Mouse (Mus musculus) heart, adult 8-10 months (tissue): Measurements from ENCODE around the gene Ccnl2. TPM values are rescaled to one million over a fixed set of nuclear protein-coding genes. Genes with fewer than 3 reads are reported as not detected.

Experiments used
- DNase-seq: peaks from one replicate; pipeline ENCODE4 v3.0.0; 2022; ENCODE audit warnings: low spot score
- total RNA-seq, 4 experiments: library from RNA; stranded (reverse); gene quantifications; 2 replicates each; pipeline ENCODE4 v1.2.4; 2022

Ccnl2 gene
- total RNA-seq, 4 experiments from 2014 or later = 20.3 to 30.7 (median 26.2) TPM

DNA sequence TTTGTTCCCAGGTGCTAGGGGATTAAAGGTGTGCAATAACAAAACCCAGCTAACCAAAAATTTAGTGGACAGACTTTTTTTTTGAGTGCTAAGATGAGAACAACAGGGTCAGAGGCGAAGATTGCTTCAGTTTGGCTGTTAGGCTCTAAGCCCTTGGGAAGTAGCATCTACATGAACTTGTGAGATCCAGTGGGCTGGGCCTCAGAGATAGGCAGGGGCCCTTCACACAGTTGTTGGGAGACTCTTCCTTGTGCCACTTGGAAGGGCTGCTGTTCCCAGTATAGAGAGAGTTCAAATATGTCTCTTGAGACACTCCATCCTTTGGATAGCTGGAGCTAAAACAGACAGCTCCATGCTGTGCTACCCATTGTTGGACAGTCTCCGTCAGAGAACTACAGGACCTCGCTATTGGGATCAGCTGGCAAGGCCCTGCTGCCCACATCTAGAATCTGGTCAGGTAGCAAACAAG is 22.2 kb upstream of the Ccnl2 start, which contains the start of gene Ankrd65:
Gene Ankrd65 (plus strand): TSS at position 419 of the 469 bp plus-strand sequence.
- DNase-seq = no peak

DNA sequence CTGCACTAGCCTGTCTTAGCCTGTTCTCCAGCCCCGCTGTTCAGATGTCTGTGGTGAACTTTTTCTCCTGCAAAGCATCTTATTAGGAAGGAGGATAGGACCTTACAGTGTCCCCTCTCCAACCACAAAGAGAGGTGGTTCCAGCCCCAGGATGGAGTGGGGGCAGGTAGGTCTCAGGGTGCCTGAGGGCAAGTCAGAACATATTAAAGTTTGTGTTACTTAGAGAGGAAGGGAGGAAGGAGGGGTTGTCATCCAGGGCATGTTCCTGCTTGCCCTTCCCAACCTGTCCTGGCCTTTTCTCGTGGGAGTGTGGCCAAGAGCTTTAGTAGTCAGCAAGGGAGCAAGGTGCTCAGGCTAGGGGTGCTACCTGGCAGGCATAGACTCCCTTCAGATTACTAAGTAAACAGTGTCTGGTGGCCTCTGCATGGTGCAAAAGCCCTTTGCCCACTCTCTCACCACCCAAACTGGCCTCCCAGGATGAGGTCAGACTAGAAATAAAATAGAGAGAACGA is 21.6 kb upstream of the Ccnl2 start:
- DNase-seq = no peak

DNA sequence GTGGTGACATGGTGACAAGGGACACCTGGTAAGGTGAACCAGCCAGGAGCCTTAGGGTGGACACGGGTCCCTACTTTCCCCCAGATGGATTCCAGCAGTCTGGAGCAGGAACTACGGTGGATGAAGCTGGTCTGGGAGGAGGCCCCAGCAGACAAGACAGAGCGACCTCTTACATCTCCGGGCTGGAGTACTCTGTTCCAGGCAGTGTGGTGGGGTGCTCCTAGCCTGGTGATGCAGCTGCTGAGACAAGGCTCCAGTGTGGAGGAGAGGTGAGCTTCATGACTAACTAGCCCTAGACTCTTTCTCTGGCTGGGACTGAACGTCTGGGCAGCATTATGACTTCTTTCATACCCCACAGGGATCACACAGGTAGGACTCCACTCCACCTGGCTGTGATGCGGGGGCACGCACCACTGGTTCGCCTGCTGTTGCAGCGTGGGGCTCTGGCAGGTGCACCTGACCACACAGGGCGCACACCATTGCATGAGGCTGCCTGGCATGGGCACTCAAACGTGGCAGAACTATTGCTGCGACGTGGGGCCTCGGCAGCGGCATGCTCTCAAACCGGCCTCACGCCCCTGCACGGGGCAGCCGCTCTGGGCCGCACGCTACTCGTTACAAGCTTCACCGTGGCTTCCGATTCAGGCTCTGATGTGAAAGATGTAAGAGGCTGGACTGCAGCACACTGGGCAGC is 20.9 kb upstream of the Ccnl2 start:
- no peak for DNase-seq

DNA sequence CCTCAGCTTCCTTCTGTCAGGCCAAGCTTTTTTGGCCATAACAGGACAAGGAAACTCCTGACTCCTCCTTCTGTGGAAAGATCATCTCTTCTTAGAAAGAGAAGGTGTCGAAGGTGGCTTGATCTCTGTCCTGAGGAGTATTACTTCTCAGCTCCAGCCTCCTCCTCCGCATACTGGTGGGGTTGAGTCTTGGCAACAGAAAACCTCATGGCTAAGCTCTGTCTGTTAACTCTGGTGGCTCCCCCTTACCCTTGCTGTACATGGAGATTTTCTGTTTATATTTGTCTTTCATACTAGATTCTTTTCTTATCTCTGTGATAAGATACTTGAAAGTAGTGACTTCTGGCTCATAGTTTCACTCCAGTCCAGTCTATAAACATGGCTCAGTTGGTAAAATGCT is 18.6 kb upstream of the Ccnl2 start:
- no peak for DNase-seq

DNA sequence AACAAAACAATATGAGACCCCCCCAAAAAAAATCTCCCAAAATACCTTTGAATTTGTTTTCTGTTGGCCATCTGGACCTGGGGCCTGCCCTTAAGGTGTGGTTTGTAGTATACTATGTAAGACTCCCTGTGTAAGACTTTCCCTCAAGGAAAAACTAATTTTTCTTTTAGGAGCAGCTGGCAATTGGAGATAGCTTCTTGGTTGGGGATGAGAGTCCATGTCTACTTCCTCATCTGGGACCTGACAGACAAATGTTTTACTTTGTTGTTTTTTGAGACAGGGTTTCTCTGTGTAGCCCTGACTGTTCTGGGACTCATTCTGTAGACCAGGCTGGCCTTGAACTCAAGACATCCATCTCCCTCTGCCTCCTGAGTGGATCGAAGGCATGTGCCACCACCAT is 10.2 kb upstream of the Ccnl2 start:
- no peak for DNase-seq

DNA sequence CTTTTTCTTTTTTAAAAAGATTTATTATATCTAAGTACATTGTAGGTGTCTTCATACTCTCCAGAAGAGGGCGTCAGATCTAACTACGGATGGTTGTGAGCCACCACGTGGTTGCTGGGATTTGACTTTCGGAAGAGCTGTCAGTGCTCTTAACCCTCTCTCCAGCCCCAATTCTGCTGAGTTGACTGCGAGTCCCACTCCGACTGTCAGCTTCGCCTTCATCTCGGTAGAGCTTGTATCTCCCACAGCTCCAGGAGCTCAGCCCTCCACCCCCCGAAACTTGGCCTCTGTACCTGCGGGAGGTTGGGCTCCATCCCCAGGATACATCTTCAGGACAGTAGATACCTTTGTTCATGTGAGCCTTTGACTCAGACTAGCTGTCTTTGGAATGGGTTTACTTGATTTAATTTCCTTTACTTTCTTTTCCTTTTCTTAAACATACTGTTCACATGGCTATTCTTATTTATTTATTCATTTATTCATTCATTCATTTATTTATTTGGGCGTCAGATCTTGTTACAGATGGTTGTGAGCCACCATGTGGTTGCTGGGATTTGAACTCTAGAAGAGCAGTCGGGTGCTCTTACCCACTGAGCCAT is 9.4 kb upstream of the Ccnl2 start, which contains the start of gene Mrpl20:
Gene Mrpl20 (plus strand): TSS at position 138 of the 599 bp plus-strand sequence.
- DNase-seq = no peak

DNA sequence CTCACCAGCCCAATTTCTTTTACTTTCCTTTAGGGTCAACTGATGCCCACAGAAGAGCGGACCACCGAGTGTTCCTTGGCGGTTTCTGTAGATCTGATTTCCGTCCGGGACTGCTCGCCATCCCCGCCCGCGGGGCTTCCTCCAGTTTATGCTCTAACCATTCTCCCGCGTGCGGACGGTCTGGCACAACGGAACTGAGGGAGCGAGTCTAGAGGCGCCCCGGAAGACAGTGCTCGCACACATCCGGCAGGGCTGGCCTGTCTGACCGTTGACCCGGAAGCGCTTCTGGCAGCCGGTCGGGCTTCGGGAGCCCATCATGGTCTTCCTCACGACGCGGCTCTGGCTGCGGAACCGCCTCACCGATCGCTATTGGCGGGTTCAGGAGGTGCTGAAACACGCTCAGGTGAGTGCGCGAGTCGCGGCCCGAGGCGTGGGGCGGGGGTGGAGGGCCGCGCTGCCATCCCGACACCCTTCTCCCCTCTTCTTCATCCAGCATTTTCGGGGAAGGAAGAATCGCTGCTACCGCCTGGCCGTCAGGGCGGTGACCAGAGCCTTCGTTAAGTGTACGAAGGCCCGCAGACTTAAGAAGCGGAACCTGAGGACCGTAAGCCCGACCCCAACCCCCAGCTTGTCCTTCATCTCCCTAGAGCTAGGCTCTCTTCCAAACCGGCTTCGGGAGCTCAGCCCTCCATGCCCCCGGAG is 8.8 kb upstream of the Ccnl2 start:
- DNase-seq = peak; percentile 94

DNA sequence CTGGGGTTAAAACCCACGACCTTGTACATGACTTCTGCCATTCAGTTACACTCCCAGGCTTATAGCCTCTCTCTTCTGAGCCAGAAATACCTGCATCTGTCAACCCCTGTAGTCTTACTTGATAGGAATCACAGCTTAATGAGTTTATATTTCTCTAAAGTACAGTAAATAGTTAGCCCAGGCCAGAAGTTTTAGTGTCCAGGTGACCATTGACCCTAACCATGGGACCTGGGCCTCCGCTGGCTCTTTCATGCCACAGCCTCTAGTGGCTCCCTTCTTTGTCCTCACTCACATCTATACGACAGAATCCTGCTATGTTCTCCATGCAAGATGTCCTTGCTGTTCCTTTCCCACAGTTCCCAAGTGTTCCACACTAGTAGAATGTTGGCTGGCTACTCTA is 4.4 kb upstream of the Ccnl2 start:
- DNase-seq = no peak

DNA sequence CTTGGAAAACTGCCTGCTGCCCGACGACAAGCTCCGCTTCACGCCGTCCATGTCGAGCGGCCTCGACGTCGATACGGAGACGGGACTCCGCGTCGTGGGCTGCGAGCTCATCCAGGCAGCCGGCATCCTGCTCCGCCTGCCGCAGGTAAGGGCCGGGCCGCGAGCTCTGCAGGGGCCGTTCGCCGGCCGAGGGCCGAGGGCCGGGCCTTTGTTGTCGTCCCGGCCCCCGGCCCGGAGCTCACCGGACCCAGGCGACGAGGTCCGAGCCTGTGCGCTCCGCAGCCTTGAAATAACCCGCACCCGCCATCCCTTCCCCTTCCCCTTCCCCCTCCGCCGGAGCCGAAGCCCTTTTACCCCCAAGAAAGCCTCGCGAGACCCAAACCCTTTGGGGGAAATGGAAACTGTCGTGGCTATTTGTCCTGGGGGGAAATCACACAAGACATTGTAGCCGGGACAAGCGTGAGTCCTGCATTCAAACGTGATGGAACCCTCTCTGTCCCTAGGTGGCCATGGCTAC is 434 bp downstream of the Ccnl2 start:
- DNase-seq = no peak

DNA sequence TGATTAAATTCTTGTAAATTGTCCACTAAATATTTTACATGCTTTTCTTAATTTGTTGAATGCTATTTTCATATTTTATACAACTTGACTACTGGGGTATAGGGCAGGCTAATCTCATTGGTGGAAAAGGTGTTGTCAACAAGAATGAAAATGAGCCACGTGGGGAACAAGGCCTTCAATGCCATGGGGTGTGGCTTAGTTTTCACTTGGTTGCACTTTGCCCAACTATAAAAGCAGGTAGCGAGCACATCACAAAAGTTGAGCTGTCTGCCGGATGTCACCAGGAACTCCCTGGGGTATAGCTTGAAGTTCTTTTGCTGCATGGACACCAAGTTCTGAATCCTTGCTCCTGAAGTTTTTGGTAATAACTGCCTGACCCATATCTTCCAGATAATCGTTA is 5.2 kb downstream of the Ccnl2 start:
- DNase-seq = no peak

DNA sequence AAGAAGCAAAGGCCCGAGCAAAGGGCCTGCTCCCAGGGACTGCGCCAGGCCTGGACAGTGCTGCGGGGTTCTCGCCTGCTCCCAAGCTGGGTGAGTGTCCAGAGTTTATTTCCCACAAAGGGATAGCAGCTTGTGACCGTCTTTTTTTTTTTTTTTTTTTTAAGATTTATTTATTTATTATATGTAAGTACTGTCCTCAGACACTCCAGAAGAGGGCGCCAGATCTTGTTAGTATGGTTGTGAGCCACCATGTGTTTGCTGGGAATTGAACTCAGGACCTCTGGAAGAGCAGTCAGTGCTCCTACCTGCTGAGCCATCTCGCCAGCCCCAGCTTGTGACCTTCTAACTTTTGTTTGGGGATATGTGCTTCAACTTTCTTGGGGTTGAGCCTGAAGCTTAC is 8.7 kb downstream of the Ccnl2 start:
- no peak for DNase-seq

DNA sequence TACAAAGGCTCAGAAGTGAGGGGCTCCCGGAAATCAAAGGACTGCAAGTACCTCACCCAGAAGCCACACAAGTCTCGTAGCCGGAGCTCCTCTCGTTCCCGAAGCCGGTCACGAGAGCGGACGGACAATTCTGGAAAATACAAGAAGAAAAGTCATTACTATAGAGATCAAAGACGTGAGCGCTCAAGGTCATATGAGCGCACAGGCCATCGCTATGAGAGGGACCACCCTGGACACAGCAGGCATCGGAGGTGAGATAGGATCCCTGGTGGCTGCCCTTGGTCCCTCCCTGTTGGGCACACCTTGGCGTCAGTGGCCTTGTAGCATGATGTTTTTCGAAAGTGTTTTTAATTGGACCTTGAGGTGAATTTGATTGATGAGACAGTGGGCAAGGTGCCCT is 11.2 kb downstream of the Ccnl2 start:
- DNase-seq = no peak

DNA sequence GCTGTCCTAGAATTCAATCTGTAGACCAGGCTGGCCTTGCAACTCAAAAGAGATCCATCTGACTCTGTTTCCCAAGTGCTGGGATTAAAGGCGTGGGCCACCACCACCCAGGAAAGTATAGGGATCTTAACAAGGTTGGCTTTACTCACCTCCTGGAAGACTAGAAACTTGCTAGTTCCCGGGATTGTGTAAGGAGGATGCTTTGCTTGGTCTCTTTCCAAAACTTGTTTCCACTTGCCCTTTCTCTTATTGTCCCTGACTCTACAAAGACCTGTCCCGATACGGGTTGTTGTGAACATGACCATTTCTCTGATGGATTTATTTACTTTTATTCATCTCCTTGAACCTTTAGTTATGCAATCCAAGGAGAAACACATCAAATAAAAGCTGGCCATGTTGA is 17.6 kb downstream of the Ccnl2 start:
- DNase-seq = no peak

DNA sequence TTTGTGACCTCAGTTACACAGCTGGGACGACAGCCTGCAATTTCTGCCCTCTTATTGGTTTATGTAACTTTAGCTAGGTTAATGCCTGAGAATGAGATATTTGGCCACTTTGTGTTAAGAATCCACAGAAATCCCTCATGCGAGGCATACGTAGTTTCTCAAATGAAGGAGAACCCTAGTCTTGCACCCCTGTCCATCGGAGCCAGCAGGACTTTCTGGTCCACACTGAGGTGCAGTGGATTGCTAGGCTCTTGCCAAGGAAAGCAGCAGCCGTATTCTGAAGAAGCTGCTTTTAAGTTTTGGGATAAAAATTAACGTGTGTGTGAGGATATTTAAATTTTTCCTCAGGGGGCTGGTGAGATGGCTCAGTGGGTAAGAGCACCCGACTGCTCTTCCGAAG is 18.3 kb downstream of the Ccnl2 start:
- no peak for DNase-seq

DNA sequence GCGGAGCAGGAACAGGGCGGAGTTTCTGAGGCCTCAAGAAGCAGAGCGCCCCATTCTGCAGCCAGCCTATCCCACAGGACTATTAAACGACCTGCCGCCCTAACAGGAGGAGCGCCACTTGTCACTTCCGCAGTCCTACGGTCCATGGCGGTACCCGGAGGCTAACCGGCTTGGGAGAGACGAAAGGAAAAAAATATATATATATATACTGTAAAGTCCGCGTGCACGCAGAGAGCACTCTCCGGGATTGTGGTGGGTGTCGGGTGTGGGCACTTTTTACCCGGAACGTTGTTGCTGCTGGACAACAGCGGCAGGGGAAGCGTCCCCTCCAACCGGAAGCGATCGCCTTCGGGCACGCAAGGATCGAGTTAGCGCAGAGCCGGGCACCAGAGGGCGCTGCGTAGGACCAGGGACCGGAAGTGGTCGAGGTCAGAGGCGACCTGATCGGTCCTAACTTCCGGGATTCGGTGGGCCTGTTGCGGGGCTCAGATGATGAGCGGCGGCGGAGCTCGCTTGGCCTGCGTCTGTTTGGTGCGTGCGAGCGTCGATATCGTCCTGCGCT is 19.0 kb downstream of the Ccnl2 start, which contains the start of gene Aurkaip1:
Gene Aurkaip1 (plus strand): TSS at position 68 of the 562 bp plus-strand sequence.
- DNase-seq = peak; percentile 91

DNA sequence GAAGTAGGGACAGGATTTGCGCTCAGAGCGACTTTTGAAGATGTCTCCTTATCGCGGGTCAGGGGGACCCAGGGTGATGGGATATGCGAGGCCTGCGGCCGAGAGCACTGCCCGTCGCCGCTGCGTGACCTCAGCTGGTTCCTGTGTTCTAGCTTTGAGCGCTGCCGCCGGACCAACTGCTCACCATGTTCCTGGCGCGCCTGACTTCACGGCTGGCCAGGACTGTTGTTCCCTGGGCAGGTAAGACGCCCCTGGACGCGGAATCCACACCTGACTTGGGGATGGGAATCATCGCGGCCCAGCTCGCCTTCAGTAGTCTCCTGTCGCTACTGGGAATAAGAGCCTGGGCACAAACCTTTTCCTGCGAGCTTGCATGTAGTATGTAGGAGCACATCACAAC is 19.5 kb downstream of the Ccnl2 start:
- DNase-seq = no peak

DNA sequence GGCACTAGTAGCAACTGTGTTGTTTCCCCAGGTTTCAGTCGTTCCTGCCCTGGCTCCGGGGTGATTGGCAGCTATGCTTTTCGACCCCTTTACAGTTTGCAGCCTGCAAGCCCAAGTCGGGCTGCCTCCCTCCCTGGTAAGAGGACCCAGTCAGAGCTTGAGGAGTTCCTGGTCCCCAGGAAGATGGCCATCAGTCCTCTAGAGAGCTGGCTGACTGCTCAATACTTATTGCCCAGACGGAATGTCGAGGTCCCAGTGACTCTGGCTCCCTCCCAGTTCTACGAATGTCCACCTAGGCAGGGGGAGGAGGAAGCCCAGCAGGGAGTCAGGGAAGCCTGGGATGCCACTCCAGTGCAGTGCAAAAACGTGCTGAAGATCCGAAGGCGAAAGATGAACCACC is 20.0 kb downstream of the Ccnl2 start:
- DNase-seq = no peak

DNA sequence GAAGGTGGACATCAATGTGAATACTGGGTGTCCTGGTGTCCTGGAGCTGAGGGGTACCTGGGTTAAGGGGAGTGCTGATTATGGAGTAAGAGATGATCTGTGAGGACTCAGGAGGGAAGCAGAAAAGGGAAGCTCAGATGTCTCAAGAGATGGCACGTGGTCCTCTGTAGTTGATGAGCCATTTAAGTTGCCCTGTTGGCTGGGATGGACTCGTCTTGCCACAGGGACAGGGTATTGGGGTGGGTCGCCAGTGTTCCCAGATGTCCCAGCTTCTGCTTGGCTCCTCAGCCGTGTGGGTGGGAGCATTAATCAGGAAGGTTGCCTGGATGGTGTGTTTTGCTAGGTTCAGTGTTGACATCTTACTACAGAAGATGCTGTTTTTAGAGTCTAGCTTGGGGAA is 20.9 kb downstream of the Ccnl2 start:
- DNase-seq = no peak

DNA sequence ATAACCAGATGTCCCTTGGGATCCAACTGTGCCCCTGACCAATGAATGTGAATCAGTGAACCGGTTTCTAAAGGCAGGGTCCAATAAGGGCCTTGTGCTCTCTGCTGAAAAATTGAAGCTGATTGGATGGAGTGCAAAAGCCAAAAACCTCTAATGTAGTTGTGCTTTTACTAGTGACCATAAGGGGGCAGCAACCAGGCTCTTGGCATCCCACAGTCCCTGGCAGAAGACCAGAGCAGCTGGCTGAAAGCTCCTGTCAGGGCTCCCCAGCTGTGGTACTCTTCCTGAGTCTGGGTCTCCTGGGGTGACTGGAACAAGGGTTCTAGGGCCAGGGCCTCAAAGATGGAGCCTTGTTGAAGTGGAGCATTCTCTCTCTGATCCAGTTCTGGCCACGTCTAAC is 21.5 kb downstream of the Ccnl2 start:
- peak; percentile 89 for DNase-seq

DNA sequence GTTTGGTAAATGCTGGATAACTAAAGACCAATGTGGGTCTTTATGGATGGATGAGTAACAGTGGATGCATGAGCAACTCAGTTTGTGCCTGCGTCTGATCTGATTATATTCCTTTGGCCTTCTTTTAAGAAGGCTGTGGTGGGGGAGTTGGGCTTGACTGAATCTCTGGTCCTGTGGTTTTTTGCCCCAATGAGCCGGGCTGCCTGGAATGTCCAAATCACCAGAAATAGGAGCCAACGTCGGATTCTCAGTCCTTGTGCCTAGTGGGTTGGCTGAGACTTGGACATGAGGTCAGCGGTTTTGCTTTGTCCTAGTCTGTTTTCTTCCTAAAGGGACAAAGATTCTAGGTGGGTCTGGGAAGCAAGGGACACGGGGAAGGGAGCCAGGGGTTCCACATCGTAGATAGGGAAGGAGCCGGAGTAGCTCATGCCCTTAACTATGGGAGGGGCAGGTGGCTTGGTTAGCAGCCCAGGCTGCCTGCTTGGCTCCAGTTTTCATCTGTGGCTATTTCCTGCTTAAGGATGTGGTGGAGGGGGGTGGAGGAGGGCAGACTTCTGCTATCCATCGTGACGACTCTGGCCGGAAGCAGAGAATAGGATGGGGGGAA is 25.2 kb downstream of the Ccnl2 start:
- peak; percentile 72 for DNase-seq
